Mouse (Mus musculus): Measurements from ENCODE around the gene Erich4. TPM values are rescaled to one million over a fixed set of nuclear protein-coding genes. Genes with fewer than 3 reads are reported as not detected.

The Erich4 gene
- polyA plus RNA-seq, 2 experiments, result not detected

- H3K27ac ChIP-seq (replicated peaks; ENCODE audit: low read depth, low read length), result no peak overlapping the region
These were observed 28.4 kb upstream of the Erich4 start for GRCm38 (mm10) chr7:25644136-25644535.

GRCm38 (mm10) chr7:25639754-25640153, 24.1 kb upstream of the Erich4 start:
- Histone ChIP-seq H3K9ac (ENCODE audit: low read depth, low read length, severe bottlenecking) (no peak overlapping the region), H3K4me2 (replicated peaks; ENCODE audit: low read depth, low read length, severe bottlenecking) (no peak overlapping the region), H3K27me3 (ENCODE audit: control insufficient read depth, insufficient read depth, low read length) (no peaks in the 10 kb centered on the region), H3K4me1 (ENCODE audit: control insufficient read depth, insufficient read depth, low read length) (no peaks in the 10 kb centered on the region), H3K4me3 (replicated peaks; ENCODE audit: low read length) (no peak overlapping the region), H3K9me3 (ENCODE audit: control insufficient read depth, low read length) (no peaks in the 10 kb centered on the region), H3K27ac (replicated peaks; ENCODE audit: low read depth, low read length) (no peak overlapping the region), H3K36me3 (ENCODE audit: control insufficient read depth, insufficient read depth, low read length) (peaks cover 30% of the 10 kb centered on the region)
- ATAC-seq (ENCODE audit: low FRiP score, low read depth) (no peak), DNase-seq (ENCODE audit: low spot score) (no peak)
- TF ChIP-seq POLR2A (IDR thresholded peaks at IDR 0.05; ENCODE audit: borderline replicate concordance, extremely low read depth, insufficient read depth, insufficient read length), result no peak
- WGBS, result 91% methylated on average over 4 of the region's 4 CpGs

More at GRCm38 (mm10) chr7:25644136-25644535, 28.4 kb upstream of the Erich4 start:
- WGBS, result 83% methylated on average over 10 of the region's 10 CpGs
- TF ChIP-seq POLR2A (IDR thresholded peaks at IDR 0.05; ENCODE audit: borderline replicate concordance, extremely low read depth, insufficient read depth, insufficient read length), result no peak
- Histone ChIP-seq H3K27me3 (ENCODE audit: control insufficient read depth, insufficient read depth, low read length) (no peaks in the 10 kb centered on the region), H3K36me3 (ENCODE audit: control insufficient read depth, insufficient read depth, low read length) (0 out of 2 replicates have a peak, but pooled peaks cover 11% of the 10 kb centered on the region), H3K9me3 (ENCODE audit: control insufficient read depth, low read length) (no peaks in the 10 kb centered on the region), H3K4me3 (replicated peaks; ENCODE audit: low read length) (no peak overlapping the region), H3K4me2 (replicated peaks; ENCODE audit: low read depth, low read length, severe bottlenecking) (no peak overlapping the region), H3K9ac (ENCODE audit: low read depth, low read length, severe bottlenecking) (no peak overlapping the region), H3K4me1 (ENCODE audit: control insufficient read depth, insufficient read depth, low read length) (no peaks in the 10 kb centered on the region)
- ATAC-seq (ENCODE audit: low FRiP score, low read depth) (no peak), DNase-seq (ENCODE audit: low spot score) (no peak)

- Histone ChIP-seq H3K4me1 (ENCODE audit: control insufficient read depth, insufficient read depth, low read length) (no peaks in the 10 kb centered on the region), H3K9me3 (ENCODE audit: control insufficient read depth, low read length) (no peaks in the 10 kb centered on the region), H3K9ac (ENCODE audit: low read depth, low read length, severe bottlenecking) (no peak overlapping the region), H3K36me3 (ENCODE audit: control insufficient read depth, insufficient read depth, low read length) (peaks cover 38% of the 10 kb centered on the region), H3K4me2 (replicated peaks; ENCODE audit: low read depth, low read length, severe bottlenecking) (no peak overlapping the region), H3K4me3 (replicated peaks; ENCODE audit: low read length) (no peak overlapping the region), H3K27me3 (ENCODE audit: control insufficient read depth, insufficient read depth, low read length) (no peaks in the 10 kb centered on the region), H3K27ac (replicated peaks; ENCODE audit: low read depth, low read length) (no peak overlapping the region)
- DNase-seq (ENCODE audit: low spot score) (no peak), ATAC-seq (ENCODE audit: low FRiP score, low read depth) (no peak)
- 86% methylated on average over 5 of the region's 5 CpGs for WGBS
- TF ChIP-seq POLR2A (IDR thresholded peaks at IDR 0.05; ENCODE audit: borderline replicate concordance, extremely low read depth, insufficient read depth, insufficient read length), result no peak
These were observed 21.4 kb upstream of the Erich4 start for GRCm38 (mm10) chr7:25637099-25637498.

- H3K9ac ChIP-seq (ENCODE audit: low read depth, low read length, severe bottlenecking), result no peak overlapping the region
- no peak for TF ChIP-seq POLR2A (IDR thresholded peaks at IDR 0.05; ENCODE audit: borderline replicate concordance, extremely low read depth, insufficient read depth, insufficient read length)
- no peak overlapping the region for H3K4me2 ChIP-seq (replicated peaks; ENCODE audit: low read depth, low read length, severe bottlenecking)
- H3K36me3 ChIP-seq (ENCODE audit: control insufficient read depth, insufficient read depth, low read length), result peaks cover 38% of the 10 kb centered on the region
- H3K4me3 ChIP-seq (replicated peaks; ENCODE audit: low read length), result no peak overlapping the region
- no peaks in the 10 kb centered on the region for H3K4me1 ChIP-seq (ENCODE audit: control insufficient read depth, insufficient read depth, low read length)
- no peak for DNase-seq (ENCODE audit: low spot score)
- no peak for ATAC-seq (ENCODE audit: low FRiP score, low read depth)
- 36% methylated on average over 3 of the region's 3 CpGs for WGBS
- H3K9me3 ChIP-seq (ENCODE audit: control insufficient read depth, low read length), result no peaks in the 10 kb centered on the region
- H3K27ac ChIP-seq (replicated peaks; ENCODE audit: low read depth, low read length), result no peak overlapping the region
- no peaks in the 10 kb centered on the region for H3K27me3 ChIP-seq (ENCODE audit: control insufficient read depth, insufficient read depth, low read length)
These were observed 20.7 kb upstream of the Erich4 start for GRCm38 (mm10) chr7:25636373-25636772.

GRCm38 (mm10) chr7:25632679-25633078, 17.0 kb upstream of the Erich4 start:
- no peak overlapping the region for H3K4me2 ChIP-seq (replicated peaks; ENCODE audit: low read depth, low read length, severe bottlenecking)
- no peaks in the 10 kb centered on the region for H3K9me3 ChIP-seq (ENCODE audit: control insufficient read depth, low read length)
- peaks cover under 1% of the 10 kb centered on the region; the same call in 1 of the 2 replicates for H3K4me1 ChIP-seq (ENCODE audit: control insufficient read depth, insufficient read depth, low read length)
- no peak overlapping the region for H3K4me3 ChIP-seq (replicated peaks; ENCODE audit: low read length)
- H3K36me3 ChIP-seq (ENCODE audit: control insufficient read depth, insufficient read depth, low read length), result peaks cover 36% of the 10 kb centered on the region
- no peaks in the 10 kb centered on the region for H3K27me3 ChIP-seq (ENCODE audit: control insufficient read depth, insufficient read depth, low read length)
- DNase-seq (ENCODE audit: low spot score), result no peak
- ATAC-seq (ENCODE audit: low FRiP score, low read depth), result no peak
- no peak for TF ChIP-seq POLR2A (IDR thresholded peaks at IDR 0.05; ENCODE audit: borderline replicate concordance, extremely low read depth, insufficient read depth, insufficient read length)
- 86% methylated on average over 5 of the region's 5 CpGs for WGBS
- H3K9ac ChIP-seq (ENCODE audit: low read depth, low read length, severe bottlenecking), result no peak overlapping the region
- H3K27ac ChIP-seq (replicated peaks; ENCODE audit: low read depth, low read length), result no peak overlapping the region

- DNase-seq (ENCODE audit: low spot score) (no peak), ATAC-seq (ENCODE audit: low FRiP score, low read depth) (no peak)
- TF ChIP-seq POLR2A (IDR thresholded peaks at IDR 0.05; ENCODE audit: borderline replicate concordance, extremely low read depth, insufficient read depth, insufficient read length), result no peak
- Histone ChIP-seq H3K27ac (replicated peaks; ENCODE audit: low read depth, low read length) (no peak overlapping the region), H3K4me3 (replicated peaks; ENCODE audit: low read length) (no peak overlapping the region; the same call in 1 of the 2 replicates), H3K27me3 (ENCODE audit: control insufficient read depth, insufficient read depth, low read length) (no peaks in the 10 kb centered on the region), H3K4me1 (ENCODE audit: control insufficient read depth, insufficient read depth, low read length) (peaks cover 11% of the 10 kb centered on the region), H3K9ac (ENCODE audit: low read depth, low read length, severe bottlenecking) (0 out of 2 replicates have a peak overlapping the region, but pooled peaks have one; percentile 53), H3K9me3 (ENCODE audit: control insufficient read depth, low read length) (no peaks in the 10 kb centered on the region), H3K4me2 (replicated peaks; ENCODE audit: low read depth, low read length, severe bottlenecking) (peak overlapping the region; percentile 65), H3K36me3 (ENCODE audit: control insufficient read depth, insufficient read depth, low read length) (peaks cover 46% of the 10 kb centered on the region)
- WGBS, result 68% methylated on average over 8 of the region's 8 CpGs
These were observed 12.6 kb upstream of the Erich4 start for GRCm38 (mm10) chr7:25628323-25628620.

Measured in limb, embryonic 14.5 days (tissue).